Mouse (Mus musculus) skeletal muscle tissue, adult 2 months (tissue): ENCODE measurements around the gene Map3k13.
"Not testable (repeated sequence)": the region's sequence is repeated elsewhere in the genome, so short reads cannot be mapped to it uniquely, and the experiment has no call there.

Source experiments
- DNase-seq: peaks from one replicate; pipeline ENCODE4 v3.0.0-alpha.2; 2012; ENCODE audit warnings: low read depth, low spot score

Map3k13 gene

DNA sequence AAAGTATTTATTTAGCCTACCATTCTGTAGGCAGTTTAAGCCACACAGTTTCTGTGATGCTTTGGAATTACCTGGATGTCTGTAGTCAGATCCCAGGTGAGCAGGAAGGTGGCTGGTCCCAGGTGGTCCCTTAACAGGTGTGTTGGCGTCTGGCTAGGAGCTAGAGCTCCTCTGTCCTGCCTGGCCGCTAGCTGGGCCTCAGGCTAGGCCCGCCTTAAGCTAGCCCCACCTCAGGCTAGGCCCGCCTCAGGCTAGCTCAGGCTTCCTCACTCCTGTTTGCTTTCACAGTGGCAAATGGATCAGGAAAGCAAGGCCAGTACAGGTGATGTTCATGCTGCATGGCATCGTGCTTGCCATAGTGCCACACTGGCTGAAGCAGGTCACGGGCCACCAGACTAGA, 112.8 kb downstream of the Map3k13 start:
- no peak for DNase-seq

DNA sequence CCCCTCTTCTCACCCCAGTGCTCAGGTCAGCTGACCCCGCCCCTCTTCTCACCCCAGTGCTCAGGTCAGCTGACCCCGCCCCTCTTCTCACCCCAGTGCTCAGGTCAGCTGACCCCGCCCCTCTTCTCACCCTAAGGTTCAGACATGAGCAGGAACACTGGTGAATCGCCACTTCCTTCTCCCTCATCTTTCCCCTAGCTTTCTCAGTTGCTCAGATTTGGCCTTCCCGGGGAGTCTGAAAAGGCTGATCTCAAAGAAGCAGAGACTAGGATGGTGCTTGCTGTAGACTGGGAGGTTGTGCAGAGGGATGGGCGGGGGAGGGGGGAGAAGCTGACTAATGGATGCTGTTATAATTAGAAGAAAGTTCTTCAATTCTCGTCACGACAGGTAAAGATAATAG, 114.8 kb downstream of the Map3k13 start:
- DNase-seq = not testable (repeated sequence)

DNA sequence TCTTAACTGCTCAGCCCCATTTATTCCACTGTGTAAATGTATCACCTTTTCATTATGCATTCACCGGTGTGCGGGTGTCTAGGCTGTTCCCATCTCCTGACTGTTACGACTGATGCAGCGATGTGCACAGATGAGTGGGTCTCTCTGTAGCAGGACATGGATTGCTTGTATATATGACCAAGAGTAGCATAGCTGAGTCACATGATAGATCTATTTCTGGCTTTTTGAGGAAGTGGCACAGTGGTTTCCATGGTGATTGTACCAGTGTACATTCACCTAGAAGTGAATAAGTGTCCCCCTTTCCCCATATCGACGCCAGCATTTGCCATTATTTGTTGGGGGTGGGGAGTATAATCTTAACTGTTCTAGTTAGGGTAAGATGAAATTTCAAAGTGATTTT, 119.2 kb downstream of the Map3k13 start:
- DNase-seq = no peak

DNA sequence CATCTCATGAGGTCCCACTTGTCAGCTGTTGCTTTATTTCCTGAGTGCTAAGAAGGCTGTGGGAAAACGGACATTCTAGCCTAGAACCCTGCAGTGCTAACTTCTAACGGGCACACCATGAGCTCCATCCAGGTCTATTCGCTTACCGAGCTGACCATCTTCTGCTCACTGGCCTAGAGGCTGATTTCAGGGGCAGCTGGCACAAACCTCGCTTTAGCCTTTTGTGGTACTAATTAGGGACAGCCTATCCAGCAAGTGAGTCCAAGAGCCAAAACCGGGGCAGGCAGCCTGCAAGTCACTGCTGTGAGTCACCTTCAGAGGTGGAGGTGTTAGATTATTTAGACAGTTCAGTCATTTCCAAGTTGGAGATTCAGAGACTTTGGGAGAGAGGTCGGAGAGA, 122.5 kb downstream of the Map3k13 start:
- no peak for DNase-seq

DNA sequence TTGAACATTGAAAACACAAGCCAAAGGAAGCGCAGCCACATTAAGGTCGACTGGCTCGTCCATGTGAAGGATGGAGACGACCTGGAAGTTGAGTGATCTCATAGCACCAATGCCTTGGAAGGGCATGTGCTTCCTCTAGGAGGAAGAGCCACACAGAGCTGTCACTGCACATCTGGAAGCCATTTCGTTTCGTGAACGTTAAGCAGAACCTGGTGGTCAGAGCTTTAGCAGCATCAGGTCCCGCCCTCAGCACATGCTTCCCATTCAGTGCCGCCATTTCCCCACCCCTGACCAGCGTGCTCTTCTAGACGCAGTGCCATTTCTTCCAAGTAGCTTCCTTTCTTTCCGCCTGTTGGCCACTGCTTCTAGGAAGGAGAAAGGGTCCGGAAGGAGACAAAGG, 134.3 kb downstream of the Map3k13 start:
- DNase-seq = no peak

DNA sequence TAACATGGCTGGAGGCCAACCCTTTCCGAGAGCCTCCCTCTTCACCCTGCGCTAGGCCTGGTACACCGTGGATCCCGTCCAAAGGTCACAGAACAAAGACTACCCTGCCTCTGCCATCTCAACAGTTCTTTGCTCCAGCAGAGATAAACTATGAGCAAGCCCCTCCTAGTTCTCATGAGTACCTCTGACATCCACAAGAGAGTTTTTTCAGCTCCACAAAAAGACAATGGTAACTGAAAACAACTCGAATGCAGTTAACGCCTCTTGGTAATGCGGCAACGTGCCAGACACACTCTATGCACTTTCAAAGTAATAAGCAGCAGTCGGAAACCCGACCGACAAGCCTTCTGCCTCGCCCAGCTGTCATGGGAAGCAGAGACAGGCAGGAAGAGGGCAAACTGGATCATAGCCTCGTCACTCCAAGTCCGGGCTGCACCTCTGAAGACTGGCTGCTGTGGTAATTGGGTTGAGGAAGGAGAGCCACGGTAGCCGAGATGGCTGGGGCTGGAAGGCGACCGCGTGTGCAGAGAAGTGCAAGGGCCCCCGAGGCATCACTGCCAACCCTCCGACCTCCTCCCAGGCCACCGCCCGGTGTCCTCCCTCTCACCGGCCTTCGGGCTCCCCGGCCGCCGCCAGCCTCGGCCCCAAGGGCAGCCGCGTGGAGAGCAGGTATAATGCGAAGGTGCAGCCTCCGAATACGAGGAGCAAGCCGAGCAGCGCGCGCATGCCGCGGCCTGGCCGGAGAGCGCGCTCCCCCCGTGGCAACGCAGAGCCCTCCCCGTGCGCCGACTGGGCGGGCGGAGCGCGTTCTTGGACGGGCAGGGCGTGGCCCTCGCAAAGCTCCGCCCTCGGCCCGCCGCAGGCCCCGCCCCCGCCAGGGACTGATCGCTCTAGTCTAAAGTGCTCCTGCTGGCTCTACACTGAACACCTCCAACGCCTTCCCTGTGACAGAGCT, 152.9 kb downstream of the Map3k13 start, which contains the start of gene Tmem41a:
Gene Tmem41a, minus strand, starts transcription at position 792 of the 955 bp plus-strand sequence.
- peak; percentile 65 for DNase-seq

DNA sequence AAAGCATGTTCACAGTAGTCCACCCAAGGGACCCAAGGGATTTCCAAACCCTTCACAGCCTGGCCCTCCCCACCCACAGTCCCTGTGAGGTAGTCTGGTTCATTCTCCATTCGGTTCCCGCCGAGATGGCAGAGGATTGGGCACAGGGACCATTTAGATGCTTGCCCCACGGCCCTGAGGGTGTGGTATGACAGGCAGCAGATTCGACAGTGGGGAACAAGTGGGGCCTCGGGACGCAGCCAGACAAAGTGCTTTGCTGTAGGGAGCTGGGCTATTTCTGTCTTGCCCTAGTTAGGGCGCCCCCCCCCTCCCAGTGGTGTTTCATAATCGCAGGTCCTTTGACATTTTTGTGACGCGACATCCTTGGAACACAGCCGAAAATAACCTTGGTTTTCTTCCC, 161.4 kb downstream of the Map3k13 start:
- DNase-seq = peak; percentile 32

DNA sequence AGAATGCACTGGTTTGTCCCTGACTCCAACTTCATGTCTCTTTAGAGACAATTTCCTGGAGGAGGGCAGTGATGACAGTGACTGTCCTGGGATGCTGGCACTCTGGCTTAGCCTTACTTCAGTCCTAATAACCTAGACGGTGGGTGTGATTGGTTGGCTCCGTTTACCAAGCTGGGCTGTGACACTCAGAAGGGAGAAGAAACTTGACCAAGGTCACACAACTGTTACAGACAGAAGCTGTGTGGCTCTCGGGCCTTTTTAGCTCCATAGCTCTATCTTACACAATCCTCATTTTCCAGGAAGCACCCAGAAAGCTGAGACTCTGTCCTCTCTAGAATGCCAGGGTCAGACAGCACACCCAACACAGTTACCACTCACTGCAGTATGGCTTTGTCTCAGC, 171.4 kb downstream of the Map3k13 start:
- no peak for DNase-seq

DNA sequence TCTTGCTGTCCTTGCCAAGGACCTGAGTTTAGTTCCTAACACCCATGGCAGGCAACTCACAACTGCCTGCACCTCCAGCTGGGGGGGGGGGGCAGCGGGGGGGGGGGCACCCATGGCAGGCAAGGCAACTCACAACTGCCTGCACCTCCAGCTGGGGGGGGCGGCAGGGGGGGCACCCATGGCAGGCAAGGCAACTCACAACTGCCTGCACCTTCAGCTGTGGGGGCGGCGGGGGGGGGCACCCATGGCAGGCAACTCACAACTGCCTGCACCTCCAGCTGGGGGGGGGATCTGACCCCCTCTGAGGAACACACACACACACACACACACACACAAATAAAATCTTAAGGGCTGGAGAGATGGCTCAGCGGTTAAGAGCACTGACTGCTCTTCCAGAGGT, 175.7 kb downstream of the Map3k13 start:
- no peak for DNase-seq

DNA sequence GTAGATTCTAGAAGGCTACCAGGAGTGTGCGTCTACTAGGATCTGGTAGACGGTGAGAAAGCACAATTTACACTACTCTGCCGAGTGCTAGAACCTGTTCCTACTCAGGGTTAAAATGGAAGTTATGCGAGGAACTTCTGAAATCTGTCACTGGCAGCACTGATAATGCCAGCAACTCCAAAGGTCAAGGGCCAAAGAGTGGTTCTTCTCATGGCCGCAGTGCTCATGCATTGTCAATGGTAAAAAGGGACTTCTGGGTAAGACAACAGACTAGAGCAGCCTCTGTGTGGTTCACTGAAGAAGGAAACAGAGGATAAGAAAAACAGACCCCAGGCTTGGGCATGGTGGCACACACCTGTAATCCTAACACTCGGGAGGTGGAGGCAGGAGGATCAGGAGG, 176.4 kb downstream of the Map3k13 start:
- no peak for DNase-seq

DNA sequence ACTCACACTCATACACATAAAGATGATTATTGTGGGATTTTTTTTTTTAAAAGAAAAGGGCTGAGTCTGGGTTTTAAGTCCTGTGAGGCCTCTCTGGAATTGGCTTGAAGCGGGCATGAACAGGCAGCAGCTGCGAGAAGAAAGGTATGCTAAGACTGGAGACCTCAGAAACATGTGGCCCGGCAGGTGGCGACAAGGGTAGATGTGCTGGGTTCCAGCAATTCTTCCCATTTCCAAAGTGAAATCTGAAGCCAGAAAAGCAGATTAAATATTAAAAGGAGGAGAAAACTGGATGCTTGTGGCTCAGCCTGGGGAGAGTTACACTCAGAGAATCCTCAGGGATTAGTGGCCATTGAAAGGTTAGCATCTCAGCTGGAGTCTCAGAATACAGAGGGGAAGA, 177.3 kb downstream of the Map3k13 start:
- DNase-seq = no peak

DNA sequence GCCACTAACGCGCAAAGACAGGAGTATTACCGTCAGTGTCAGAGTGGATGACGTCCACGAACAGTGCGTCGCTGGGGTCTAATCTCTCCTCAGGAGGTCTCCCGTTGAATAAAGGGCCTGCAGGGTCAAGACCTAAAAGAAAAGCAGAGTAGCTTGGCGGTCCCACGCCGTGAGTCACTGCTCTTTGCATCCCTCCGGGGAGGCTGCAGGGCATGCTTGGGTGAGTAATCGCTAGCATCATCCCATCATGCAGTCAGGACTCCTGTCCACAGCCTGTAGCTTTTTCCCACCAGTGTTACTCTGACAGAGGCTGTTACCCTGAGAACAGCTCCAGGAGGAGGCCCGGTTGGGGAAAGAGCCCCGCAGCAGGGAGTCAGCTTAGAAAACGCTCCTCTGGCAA, 182.1 kb downstream of the Map3k13 start:
- no peak for DNase-seq

DNA sequence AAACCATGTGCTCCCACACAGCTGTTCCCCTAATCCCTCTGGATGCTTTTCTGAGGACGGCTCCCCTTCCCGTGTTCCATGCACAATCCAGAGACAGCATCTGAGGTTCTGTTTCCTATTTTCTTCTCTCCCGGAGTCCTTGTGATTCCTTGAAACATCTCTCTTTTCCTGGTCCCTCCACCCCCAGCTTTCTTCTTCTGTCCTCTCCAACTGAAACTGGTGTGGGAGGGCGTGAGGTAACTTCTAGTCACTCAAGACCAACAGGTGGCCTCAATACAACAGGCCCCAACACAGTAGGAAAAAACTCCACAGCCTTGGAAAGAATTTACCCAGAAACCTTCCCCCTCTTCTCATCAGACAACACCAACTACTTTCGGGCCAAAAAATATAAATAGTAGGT, 183.2 kb downstream of the Map3k13 start:
- no peak for DNase-seq
